ENCODE assay signal across 9 mouse cellular contexts in the genomic region with DNA sequence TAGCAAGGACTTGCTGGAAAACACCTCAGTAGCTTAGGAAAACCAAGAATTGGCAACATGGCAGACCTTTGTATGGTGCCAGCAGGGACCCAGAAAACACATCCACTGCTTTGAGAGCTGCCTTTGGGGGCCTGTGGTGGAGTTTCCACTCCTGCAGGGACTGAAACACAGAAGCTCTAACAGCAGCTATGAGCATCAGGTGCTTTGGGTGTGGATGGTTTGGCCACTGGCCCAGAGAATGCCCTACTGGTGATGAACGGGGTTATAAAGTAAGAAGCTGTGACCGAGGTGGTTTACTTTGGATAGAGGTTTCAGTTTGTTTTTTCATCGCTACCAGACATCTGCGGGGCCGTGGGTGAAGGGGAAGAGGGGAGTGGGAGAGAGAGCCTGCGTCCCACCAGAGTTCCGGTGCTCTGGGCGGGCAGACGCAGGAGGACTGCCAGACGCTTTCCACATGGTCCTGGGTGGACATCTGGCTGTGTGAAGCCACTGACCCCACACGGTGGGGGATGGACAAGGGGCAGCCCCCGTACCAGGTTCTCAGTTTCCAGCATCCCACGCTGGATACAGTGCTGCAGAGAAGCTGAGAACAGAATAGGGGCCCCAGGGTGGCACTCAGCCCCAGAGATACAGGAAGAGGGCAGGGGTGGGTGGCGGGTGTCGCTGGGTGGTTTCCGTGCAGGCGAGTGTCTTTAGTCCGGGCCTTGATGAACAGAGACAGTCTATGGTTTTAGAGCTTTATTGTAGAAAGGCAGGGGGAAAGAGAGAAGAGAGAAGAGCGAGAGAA.
DNase-seq lines count a peak whose midpoint lies in the region; ATAC-seq lines count a peak whose summit lies in the region.
"Had no signal": no experiment of that assay in that cellular context is flagged by ENCODE, and none has a peak within 500 bp of the region (broad histone marks: within the 10 kb centered on the region; RNA-seq: fewer than 3 reads in every experiment).

No protein-coding gene starts in this region.

- H3K9me3 ChIP-seq in kidney, embryonic 15.5 days (replicated peaks): no peaks in the 10 kb centered on the region
- H3K9me3 ChIP-seq in intestine, embryonic 15.5 days: no peaks in the 10 kb centered on the region
- no peaks in the 10 kb centered on the region for H3K9me3 ChIP-seq in stomach, embryonic 14.5 days (ENCODE audit: control insufficient read depth, low read depth, low read length)
- no peaks in the 10 kb centered on the region for H3K9me3 ChIP-seq in midbrain, embryonic 13.5 days

- no peak for ATAC-seq in kidney, embryonic 15.5 days (replicated peaks; ENCODE audit: low FRiP score)
- no peak for ATAC-seq in intestine, embryonic 15.5 days
- no peak for ATAC-seq in stomach, embryonic 14.5 days (ENCODE audit: insufficient number of reproducible peaks, insufficient read depth, low FRiP score, low read depth)
- ATAC-seq in midbrain, embryonic 13.5 days: no peak

- no peak for DNase-seq in kidney, adult 18-20 months
- peak; percentile 58 to 68 for DNase-seq in CD8-positive naive resting alpha-beta T cell, adult 2 months (ENCODE audit: low read depth in 2 of 2, low spot score in 2 of 2)
- DNase-seq in right cerebral cortex, postnatal 14 days: no peak
- DNase-seq in kidney, adult 9 months: no peak
- DNase-seq: cerebellum, adult 18-20 months had no signal

- H3K4me2 ChIP-seq in kidney, embryonic 15.5 days: peak overlapping the region; percentile 40
- H3K4me2 ChIP-seq in intestine, embryonic 15.5 days (replicated peaks): peak overlapping the region; percentile 44
- H3K4me2 ChIP-seq in stomach, embryonic 14.5 days (replicated peaks; ENCODE audit: low read depth, low read length): peak overlapping the region; percentile 12; the same call in 1 of the 2 replicates
- no peak overlapping the region for H3K4me2 ChIP-seq in midbrain, embryonic 13.5 days (replicated peaks)

- 16% methylated on average over 19 of the region's 19 CpGs for WGBS in kidney, embryonic 15.5 days
- 16% methylated on average over 19 of the region's 19 CpGs for WGBS in intestine, embryonic 15.5 days
- 33% methylated on average over 19 of the region's 19 CpGs for WGBS in stomach, embryonic 14.5 days
- WGBS in midbrain, embryonic 13.5 days: 70% methylated on average over 19 of the region's 19 CpGs

- peaks cover 26% of the 10 kb centered on the region for H3K4me1 ChIP-seq in kidney, embryonic 15.5 days
- H3K4me1 ChIP-seq in intestine, embryonic 15.5 days (replicated peaks): peaks cover 12% of the 10 kb centered on the region
- H3K4me1 ChIP-seq in stomach, embryonic 14.5 days (ENCODE audit: control insufficient read depth, insufficient read depth, low read length): peaks cover 7% of the 10 kb centered on the region; the same call in 1 of the 2 replicates
- no peaks in the 10 kb centered on the region; the same call in 1 of the 2 replicates for H3K4me1 ChIP-seq in midbrain, embryonic 13.5 days (replicated peaks)

- H3K27me3 ChIP-seq in kidney, embryonic 15.5 days: no peaks in the 10 kb centered on the region
- H3K27me3 ChIP-seq in intestine, embryonic 15.5 days (replicated peaks): no peaks in the 10 kb centered on the region
- no peaks in the 10 kb centered on the region for H3K27me3 ChIP-seq in stomach, embryonic 14.5 days (ENCODE audit: control insufficient read depth, insufficient read depth, low read length)
- no peaks in the 10 kb centered on the region for H3K27me3 ChIP-seq in midbrain, embryonic 13.5 days

- H3K36me3 ChIP-seq in kidney, embryonic 15.5 days: no peaks in the 10 kb centered on the region
- no peaks in the 10 kb centered on the region for H3K36me3 ChIP-seq in intestine, embryonic 15.5 days
- no peaks in the 10 kb centered on the region for H3K36me3 ChIP-seq in stomach, embryonic 14.5 days (ENCODE audit: control insufficient read depth, insufficient read depth, low read length)
- no peaks in the 10 kb centered on the region for H3K36me3 ChIP-seq in midbrain, embryonic 13.5 days

- 0 out of 2 replicates have a peak overlapping the region, but pooled peaks have one; percentile 4 for H3K4me3 ChIP-seq in kidney, embryonic 15.5 days (replicated peaks)
- H3K4me3 ChIP-seq in intestine, embryonic 15.5 days (replicated peaks): no peak overlapping the region
- no peak overlapping the region for H3K4me3 ChIP-seq in stomach, embryonic 14.5 days (ENCODE audit: low read depth, low read length)
- H3K4me3 ChIP-seq in midbrain, embryonic 13.5 days (replicated peaks): no peak overlapping the region

- no peak overlapping the region for H3K9ac ChIP-seq in kidney, embryonic 15.5 days
- no peak overlapping the region for H3K9ac ChIP-seq in intestine, embryonic 15.5 days
- no peak overlapping the region for H3K9ac ChIP-seq in stomach, embryonic 14.5 days (replicated peaks; ENCODE audit: low read depth, low read length)
- H3K9ac ChIP-seq in midbrain, embryonic 13.5 days (replicated peaks): no peak overlapping the region

- peak overlapping the region; percentile 43; the same call in 1 of the 2 replicates for H3K27ac ChIP-seq in kidney, embryonic 15.5 days
- H3K27ac ChIP-seq in intestine, embryonic 15.5 days: no peak overlapping the region
- H3K27ac ChIP-seq in stomach, embryonic 14.5 days (ENCODE audit: low read length): no peak overlapping the region
- no peak overlapping the region for H3K27ac ChIP-seq in midbrain, embryonic 13.5 days

Comparison
In these comparisons a context has a peak if more than half of its experiments do, and no peak if none do; other contexts are left out.
1. DNase-seq: peak in CD8-positive naive resting alpha-beta T cell, adult 2 months (2 of 2); none in kidney, adult 18-20 months (single experiment), right cerebral cortex, postnatal 14 days (single experiment) and kidney, adult 9 months (single experiment).